Mouse (Mus musculus) MEL (cell line): ENCODE measurements around the gene Hagh.

Experiments
- CTCF ChIP-seq, 3 experiments: IDR thresholded peaks in 2 of 3; conservative IDR thresholded peaks in 1 of 3; 2 replicates each; pipeline ENCODE4 v1.5.1; 2011 to 2012; ENCODE audit warnings: low read length in 3 of 3, low read depth in 2 of 3, mild to moderate bottlenecking in 2 of 3, improper control_type of control experiment in 1 of 3, inconsistent platforms in 1 of 3, mixed read lengths in 1 of 3, moderate library complexity in 1 of 3; ENCODE audit not compliant: control insufficient read depth in 1 of 3, insufficient read depth in 1 of 3, poor library complexity in 1 of 3, severe bottlenecking in 1 of 3
- EP300 ChIP-seq, 2 experiments: IDR thresholded peaks; 2 replicates each; pipeline ENCODE4 v1.6.1; 2011; ENCODE audit warnings: improper control_type of control experiment in 2 of 2, low read length in 2 of 2, low read depth in 1 of 2, mild to moderate bottlenecking in 1 of 2
- MAX ChIP-seq: IDR thresholded peaks from 2 replicates; pipeline ENCODE4 v1.6.1; 2011; ENCODE audit warnings: low read length, improper control_type of control experiment
- MXI1 ChIP-seq: IDR thresholded peaks from 2 replicates; pipeline ENCODE4 v1.6.1; 2011; ENCODE audit warnings: mild to moderate bottlenecking, low read depth, low read length, improper control_type of control experiment
- POLR2A ChIP-seq, 2 experiments: IDR thresholded peaks; 2 replicates each; pipeline ENCODE4 v1.6.1; 2011 to 2012; ENCODE audit warnings: low read length in 2 of 2, mild to moderate bottlenecking in 2 of 2, control low read depth in 1 of 2, improper control_type of control experiment in 1 of 2, low read depth in 1 of 2, moderate library complexity in 1 of 2; ENCODE audit not compliant: control insufficient read depth in 1 of 2, insufficient read depth in 1 of 2, poor library complexity in 1 of 2
- TAL1 ChIP-seq: IDR thresholded peaks from 2 replicates; pipeline ENCODE4 v1.6.1; 2012; ENCODE audit warnings: mild to moderate bottlenecking, inconsistent platforms, low read length, moderate library complexity, mixed read lengths
- USF1 ChIP-seq: IDR thresholded peaks from 2 replicates; pipeline ENCODE4 v1.6.1; 2014; ENCODE audit warnings: low read depth, mild to moderate bottlenecking, inconsistent platforms, low read length, improper control_type of control experiment, moderate library complexity

- no peak for TF ChIP-seq EP300 (IDR thresholded peaks at IDR 0.05; ENCODE audit: low read depth in 1 of 2, low read length in 2 of 2)
- no peak for TF ChIP-seq POLR2A (IDR thresholded peaks at IDR 0.05; ENCODE audit: control insufficient read depth in 1 of 2, insufficient read depth in 1 of 2, low read depth in 1 of 2, low read length in 2 of 2, poor library complexity in 1 of 2)
- TF ChIP-seq CTCF (IDR thresholded peaks at IDR 0.05 in 2 of 3, conservative IDR thresholded peaks at IDR 0.05 in 1 of 3; ENCODE audit: control insufficient read depth in 1 of 3, insufficient read depth in 1 of 3, low read depth in 2 of 3, low read length in 3 of 3, poor library complexity in 1 of 3, severe bottlenecking in 1 of 3): no peak
- no peak for TF ChIP-seq TAL1
- no peak for TF ChIP-seq MAX
- no peak for TF ChIP-seq MXI1
- no peak for TF ChIP-seq USF1
These were observed at the start of gene Hagh for GRCm38 (mm10) chr17:24839842-24840241.
